Mouse (Mus musculus) spleen, adult 10 weeks (tissue): Measurements from ENCODE around the gene Abcf2. TPM values are rescaled to one million over a fixed set of nuclear protein-coding genes. Genes with fewer than 3 reads are reported as not detected.

Experiments used
- polyA plus RNA-seq: library from polyadenylated mRNA; stranded (reverse); fragments of 350-450 nt; fragmentation: Illumina TruSeq; extraction: RNeasy Lipid Tissue Mini Kit (QIAGEN cat#74804); gene quantifications from one replicate; pipeline ENCODE4 v1.2.3, GENCODE M21; 2015; ENCODE audit warnings: low replicate concordance; ENCODE audit not compliant: insufficient read depth

The Abcf2 gene
- polyA plus RNA-seq, result 36.5 TPM

DNA sequence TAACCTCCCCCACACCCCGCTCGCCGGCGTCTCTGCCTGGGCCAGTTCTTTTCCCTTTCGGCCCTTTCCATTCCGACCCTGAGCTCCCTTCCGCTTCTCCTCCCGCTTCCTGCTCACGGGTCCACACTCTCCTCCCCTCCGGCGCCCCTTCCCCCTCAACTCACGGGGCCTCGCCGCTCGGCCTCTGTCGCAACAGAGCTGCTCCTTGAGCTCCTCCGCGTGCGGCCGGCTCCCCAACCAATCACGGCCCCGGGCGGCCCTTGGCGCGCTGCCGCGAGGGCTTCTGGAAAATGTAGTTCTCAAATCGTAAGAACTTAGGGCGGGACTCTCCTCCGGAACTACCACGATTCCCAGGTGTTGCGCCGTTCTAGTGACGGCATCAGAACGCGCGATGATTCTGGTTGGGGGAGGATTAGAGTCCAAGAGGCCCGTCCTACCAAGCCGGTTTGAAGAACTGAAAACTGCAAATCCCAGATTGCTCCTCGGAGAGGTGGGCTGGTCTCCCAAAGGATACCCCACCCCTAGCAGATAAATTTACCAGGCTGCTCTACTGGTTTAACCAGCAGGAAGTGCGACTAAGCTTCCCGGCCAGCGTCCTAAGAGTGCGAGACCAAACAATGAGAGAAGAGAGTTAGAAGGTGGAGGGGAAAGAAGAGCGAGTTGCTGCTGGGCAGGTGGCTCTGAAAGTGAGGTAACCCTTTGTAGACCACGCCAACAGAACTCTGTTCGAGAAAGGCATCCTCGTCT lies at the start of gene Abcf2:
Abcf2 (minus strand) TSS at position 285 of the 747 bp plus-strand sequence.

DNA sequence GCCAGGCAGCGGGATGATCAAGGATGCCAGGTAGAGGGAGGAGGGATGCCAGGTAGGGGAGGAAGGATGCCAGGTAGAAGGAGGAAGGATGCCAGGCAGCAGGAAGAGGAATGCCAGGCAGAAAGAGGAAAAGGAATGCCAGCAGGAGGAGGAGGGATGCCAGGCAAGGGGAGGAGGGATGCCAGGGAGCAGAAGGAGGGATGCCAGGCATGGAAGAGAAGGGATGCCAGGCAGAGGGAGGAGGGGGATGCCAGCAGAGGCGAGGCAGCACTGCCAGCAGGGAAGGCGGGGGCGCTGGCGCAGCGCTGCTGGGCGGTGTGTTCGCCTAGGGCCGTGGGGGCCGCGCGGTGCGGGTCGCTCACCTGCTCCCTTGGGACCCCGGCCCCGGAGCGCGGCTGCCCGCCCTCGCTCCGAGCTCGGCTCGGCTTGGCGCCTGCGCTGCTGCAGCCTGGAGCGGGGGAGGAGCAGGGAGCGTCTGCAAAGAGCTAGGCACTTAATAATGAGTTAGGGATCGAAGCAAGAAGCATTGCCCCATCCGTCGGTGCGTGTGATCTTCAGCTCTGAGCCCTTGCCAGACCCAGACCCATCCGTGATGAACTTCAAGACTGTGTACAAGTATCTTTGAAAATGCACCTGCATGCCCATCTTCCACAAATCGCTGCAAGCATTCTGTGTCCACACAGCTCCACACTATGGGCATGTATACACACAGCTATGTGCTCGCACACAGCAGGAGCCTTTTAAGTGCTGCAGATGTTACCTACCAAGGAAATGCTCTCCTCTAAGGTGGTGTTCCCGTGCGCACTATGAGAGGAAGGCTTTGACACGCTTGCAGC lies 46.9 kb upstream of the Abcf2 start, which contains the start of gene Smarcd3:
Smarcd3 (minus strand) TSS at position 426 of the 836 bp plus-strand sequence.

DNA sequence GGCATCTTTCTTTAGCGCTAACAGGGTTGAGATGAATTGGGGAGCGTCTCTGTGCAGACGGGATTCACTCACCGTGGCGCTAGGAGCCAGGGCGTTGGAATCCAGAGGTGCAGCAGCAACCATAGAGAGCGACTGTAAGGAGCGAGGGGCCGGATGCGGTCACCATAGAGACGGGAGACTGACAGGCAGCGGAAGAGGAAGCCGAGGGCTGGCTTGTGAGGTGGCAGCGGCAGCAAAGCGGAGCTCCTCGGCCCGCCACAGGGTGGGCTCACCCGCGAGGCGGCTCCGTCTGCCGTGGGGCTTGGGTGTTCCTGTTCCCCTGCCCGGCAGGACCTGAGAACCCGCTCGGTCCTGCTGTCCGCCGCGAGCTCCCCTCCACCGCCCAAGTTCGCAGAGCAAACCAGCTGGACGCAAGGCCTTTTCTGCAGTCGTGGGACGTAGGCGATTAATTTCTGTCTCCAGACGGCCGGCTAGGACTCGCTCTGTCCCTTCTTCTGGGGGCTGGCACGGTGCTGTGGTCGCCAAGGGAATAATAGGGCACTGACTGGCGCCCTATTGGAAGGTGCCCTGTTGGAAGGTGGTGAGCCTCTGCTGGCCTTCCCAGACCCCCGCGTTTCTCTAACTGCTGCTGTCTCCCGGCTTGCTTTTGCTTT lies 9.4 kb upstream of the Abcf2 start, which contains the start of gene Chpf2:
Chpf2 (plus strand) TSS at position 195 of the 653 bp plus-strand sequence.

DNA sequence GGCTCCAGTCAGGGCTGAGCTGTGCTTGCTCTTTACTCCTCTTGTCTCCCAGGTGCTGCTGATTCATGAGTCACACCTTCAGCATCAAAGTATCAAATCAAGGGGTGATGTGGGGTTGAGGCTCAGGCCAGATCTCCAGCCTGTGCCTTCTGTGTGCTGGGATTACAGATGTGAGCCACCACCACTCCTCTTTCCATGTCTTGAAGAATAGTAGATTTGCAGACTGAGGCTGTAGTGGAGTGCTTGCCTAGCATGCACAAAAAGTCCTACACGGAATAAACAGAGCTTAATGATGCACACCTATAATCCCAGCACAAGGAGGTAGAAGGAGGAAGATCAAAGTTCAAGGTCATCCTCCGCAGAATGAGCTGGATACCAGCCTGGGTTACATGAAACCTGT lies 20.6 kb downstream of the Abcf2 start, which contains the start of gene 4931409K22Rik:
4931409K22Rik (minus strand) TSS at position 101 of the 400 bp plus-strand sequence.

DNA sequence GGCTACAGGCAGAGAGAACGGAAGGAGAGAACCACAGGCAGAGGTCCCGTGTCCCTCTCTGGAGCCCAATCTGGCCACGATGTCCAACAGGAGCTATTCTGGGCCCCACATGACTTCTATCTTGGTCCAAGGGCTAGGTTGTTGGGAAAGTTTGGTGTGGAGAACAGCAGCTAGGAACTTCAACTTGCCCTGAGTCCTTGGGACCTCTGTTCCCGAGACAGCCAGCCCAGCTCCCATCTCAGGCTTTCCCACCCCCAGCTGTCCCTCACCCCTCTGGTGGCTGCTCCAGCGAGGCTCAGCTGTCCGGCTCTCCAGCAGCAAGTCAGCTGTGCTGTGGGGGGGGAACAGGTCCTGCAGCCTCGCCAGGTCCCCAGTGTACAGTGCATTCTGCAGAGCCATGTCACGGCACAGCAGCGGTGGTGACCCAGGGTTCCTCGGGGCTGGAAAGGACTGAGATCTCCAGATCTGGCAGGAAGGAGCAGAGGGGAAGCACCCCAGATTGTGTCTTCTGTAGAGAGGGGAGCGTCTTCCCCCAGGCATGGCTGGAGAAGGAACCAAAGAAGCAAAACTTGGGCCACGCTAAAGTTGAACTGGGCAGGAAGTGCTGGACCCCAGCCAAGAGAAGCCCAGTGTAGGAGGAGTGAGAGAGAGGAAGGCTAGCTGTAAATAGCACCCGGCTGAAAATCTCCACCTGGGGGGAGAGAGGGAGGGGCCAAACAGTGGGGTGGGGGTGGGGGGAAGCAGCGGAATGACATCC lies 36.7 kb downstream of the Abcf2 start, which contains the start of gene Asb10:
Asb10 (minus strand) TSS at position 592 of the 757 bp plus-strand sequence.

DNA sequence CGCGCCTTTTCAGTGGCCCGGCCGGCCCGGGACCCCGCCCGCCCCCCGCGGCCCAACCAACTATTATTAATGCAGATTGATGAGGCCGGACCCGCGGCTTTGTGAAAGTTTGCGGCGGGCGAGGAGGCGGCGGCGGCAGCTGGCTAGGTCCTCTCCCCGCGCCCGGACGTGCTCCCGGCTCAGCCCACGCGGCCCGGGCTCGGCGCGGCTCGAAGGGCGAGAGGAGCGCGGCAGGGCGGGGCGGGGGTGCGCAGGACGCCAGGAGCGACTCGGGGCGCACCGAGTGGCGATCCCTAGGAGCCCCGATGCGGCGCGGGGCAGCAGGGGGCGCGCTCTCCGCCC lies 50.4 kb downstream of the Abcf2 start, which contains the start of gene Gbx1:
Gbx1 (minus strand) TSS at position 314 of the 342 bp plus-strand sequence.

Other genes starting within 250 kb of the Abcf2 start
- 0.37 TPM for gene Kcnh2, start 225.9 kb downstream of the Abcf2 start, polyA plus RNA-seq
- gene Nos3, start 212.7 kb downstream of the Abcf2 start, polyA plus RNA-seq, result 1.1 TPM
- gene Atg9b, start 185.3 kb downstream of the Abcf2 start, polyA plus RNA-seq, result 0.62 TPM
- gene Abcb8, start 183.8 kb downstream of the Abcf2 start, polyA plus RNA-seq, result 6.2 TPM
- gene Asic3, start 164.1 kb downstream of the Abcf2 start, polyA plus RNA-seq, result not detected
- gene Cdk5, start 153.9 kb downstream of the Abcf2 start, polyA plus RNA-seq, result 25.2 TPM
- 19.8 TPM for gene Slc4a2, start 153.6 kb downstream of the Abcf2 start, polyA plus RNA-seq
- gene Fastk, start 132.2 kb downstream of the Abcf2 start, polyA plus RNA-seq, result 28.1 TPM
- 4.7 TPM for gene Tmub1, start 129.6 kb downstream of the Abcf2 start, polyA plus RNA-seq
- 12.0 TPM for gene Agap3, start 125.3 kb downstream of the Abcf2 start, polyA plus RNA-seq
- gene Gbx1, start 50.3 kb downstream of the Abcf2 start, polyA plus RNA-seq, result not detected
- gene Asb10, start 36.5 kb downstream of the Abcf2 start, polyA plus RNA-seq, result not detected
- gene 4931409K22Rik, start 20.7 kb downstream of the Abcf2 start, polyA plus RNA-seq, result not detected
- 9.1 TPM for gene Chpf2, start 9.3 kb upstream of the Abcf2 start, polyA plus RNA-seq
- gene Smarcd3, start 46.9 kb upstream of the Abcf2 start, polyA plus RNA-seq, result 2.1 TPM
- gene Nub1, start 108.1 kb upstream of the Abcf2 start, polyA plus RNA-seq, result 60.5 TPM
- gene Wdr86, start 153.3 kb upstream of the Abcf2 start, polyA plus RNA-seq, result 3.1 TPM
- not detected for gene Crygn, start 180.5 kb upstream of the Abcf2 start, polyA plus RNA-seq